8 mouse cellular contexts compared by ENCODE assay signal in genomic region chr6:38356661-38357433, GRCm38 (mm10). TPM values are rescaled to one million over a fixed set of nuclear protein-coding genes. Genes with fewer than 3 reads are reported as not detected.
DNase-seq lines count a peak whose midpoint lies in the region; ATAC-seq and TF ChIP-seq lines count a peak whose summit lies in the region.
"Not testable (repeated sequence)": the region's sequence is repeated elsewhere in the genome, so short reads cannot be mapped to it uniquely, and the experiment has no call there.
"Had no signal": no experiment of that assay in that cellular context is flagged by ENCODE, and none has a peak within 500 bp of the region (broad histone marks: within the 10 kb centered on the region; RNA-seq: fewer than 3 reads in every experiment).

No protein-coding gene starts in this region.

- not testable (repeated sequence) for TF ChIP-seq EP300 in CH12.LX (IDR thresholded peaks at IDR 0.05; ENCODE audit: low read length)

- peaks cover 3 to 23% of the 10 kb centered on the region in 2 experiments; a peak in 3 of 4 replicates for H3K4me1 ChIP-seq in CH12.LX (ENCODE audit: control insufficient read depth in 1 of 2, insufficient read depth in 2 of 2)
- H3K4me1 ChIP-seq in liver, embryonic 16.5 days (ENCODE audit: control insufficient read depth, low read depth, low read length): peaks cover 47% of the 10 kb centered on the region
- H3K4me1 ChIP-seq in lung, embryonic 16.5 days (replicated peaks; ENCODE audit: control insufficient read depth, insufficient read depth, low read length): peaks cover 12% of the 10 kb centered on the region

- not testable (repeated sequence) for H3K4me2 ChIP-seq in CH12.LX (ENCODE audit: insufficient read depth, low read depth, poor library complexity, severe bottlenecking); liver, embryonic 16.5 days (ENCODE audit: low read depth, low read length); lung, embryonic 16.5 days (ENCODE audit: low read depth, low read length)

- not testable (repeated sequence) for TF ChIP-seq CTCF in CH12.LX (conservative IDR thresholded peaks at IDR 0.05 in 1 of 2, IDR thresholded peaks at IDR 0.05 in 1 of 2; ENCODE audit: low read depth in 2 of 2, low read length in 2 of 2)

- H3K9ac ChIP-seq in CH12.LX (ENCODE audit: insufficient read depth, low read depth); liver, embryonic 16.5 days (ENCODE audit: low read depth, low read length); lung, embryonic 16.5 days (ENCODE audit: low read length): not testable (repeated sequence)

- not testable (repeated sequence) for TF ChIP-seq RAD21 in CH12.LX (IDR thresholded peaks at IDR 0.05; ENCODE audit: low read depth, low read length)

- DNase-seq in CH12.LX (ENCODE audit: extremely low read depth): not testable (repeated sequence)
- peak; percentile 83 for DNase-seq in heart, adult 11 months
- peak; percentile 35 for DNase-seq in induced T-regulatory cell, adult 2 months (ENCODE audit: low read depth)
- peak; percentile 66 for DNase-seq in lung, postnatal 25 days (ENCODE audit: low spot score)
- DNase-seq in retina, embryonic 14.5 days (ENCODE audit: low spot score): peak; percentile 7

- H3K27ac ChIP-seq in CH12.LX (ENCODE audit: insufficient read depth, low read depth); lung, embryonic 16.5 days (ENCODE audit: low read length): not testable (repeated sequence)
- H3K27ac ChIP-seq in liver, embryonic 16.5 days (ENCODE audit: low read length): 0 out of 2 replicates have a peak overlapping the region, but pooled peaks have one; percentile 28

- H3K9me3 ChIP-seq in CH12.LX (replicated peaks; ENCODE audit: low read length); liver, embryonic 16.5 days (replicated peaks; ENCODE audit: control insufficient read depth, low read length); lung, embryonic 16.5 days (ENCODE audit: control insufficient read depth, low read length): not testable (repeated sequence)

- dilution Hi-C loops in CH12.LX (cut with MboI; ENCODE audit: extremely low pct_ligation_motif_present, extremely low pct_unique_long_range_greater_than_20kb, low sequenced_read_pairs): not testable (repeated sequence)

- H3K27me3 ChIP-seq in CH12.LX (replicated peaks); liver, embryonic 16.5 days (ENCODE audit: control insufficient read depth, insufficient read depth, low read depth, low read length): not testable (repeated sequence)
- peaks cover 24% of the 10 kb centered on the region for H3K27me3 ChIP-seq in lung, embryonic 16.5 days (ENCODE audit: control insufficient read depth, insufficient read depth, low read depth, low read length)

- not testable (repeated sequence) for ATAC-seq in liver, embryonic 16.5 days (ENCODE audit: low read depth)
- peak; percentile 67 for ATAC-seq in lung, embryonic 16.5 days (ENCODE audit: low read depth)

- peaks cover 20% of the 10 kb centered on the region for H3K79me2 ChIP-seq in CH12.LX (replicated peaks; ENCODE audit: control insufficient read depth, extremely low read depth, insufficient read depth, poor library complexity, severe bottlenecking)

- WGBS in liver, embryonic 16.5 days (ENCODE audit: insufficient replicate concordance): 77% methylated on average over 15 of the region's 15 CpGs
- 61% methylated on average over 15 of the region's 15 CpGs for WGBS in lung, embryonic 16.5 days

- TF ChIP-seq POLR2A in CH12.LX (IDR thresholded peaks at IDR 0.05; ENCODE audit: low read depth, low read length): not testable (repeated sequence)

- H3K36me3 ChIP-seq in CH12.LX (replicated peaks in 1 of 2; ENCODE audit: control insufficient read depth in 1 of 2, insufficient read depth in 1 of 2, low read length in 1 of 2); liver, embryonic 16.5 days (ENCODE audit: control insufficient read depth, insufficient read depth); lung, embryonic 16.5 days (ENCODE audit: control insufficient read depth, insufficient read depth, low read length): not testable (repeated sequence)

- H3K4me3 ChIP-seq in CH12.LX (replicated peaks in 1 of 3; ENCODE audit: low read depth in 2 of 3, low read length in 2 of 3, poor library complexity in 1 of 3); liver, embryonic 16.5 days (ENCODE audit: low read depth, low read length); lung, embryonic 16.5 days (ENCODE audit: low read length): not testable (repeated sequence)

- in situ Hi-C loops in CH12.LX (cut with MboI; ENCODE audit: low pct_ligation_motif_present, low pct_unique_long_range_greater_than_20kb, low sequenced_read_pairs): not testable (repeated sequence)

TF ChIP-seq in CH12.LX, 34 proteins besides CTCF, POLR2A, EP300 and RAD21:
- peak; percentile 20; the same call in 1 of the 2 replicates for TF ChIP-seq ZNF384 (IDR thresholded peaks at IDR 0.05; ENCODE audit: low read depth, low read length)

RNA-seq across cellular contexts. Expression of gene Zc3hav1, which starts 2.4 kb away (rescaled TPM):
- total RNA-seq in CH12.LX (2012; rRNA removed) (67.2 and 68.7 TPM in 2 replicates), CH12.LX (2014; rRNA removed) (49.8 and 51.8 TPM in 2 replicates)
- 50.1 and 58.1 TPM in 2 replicates for polyA plus RNA-seq in CH12.LX (2012; ENCODE audit: insufficient read length, low read depth)
- polyA plus RNA-seq in liver, embryonic 16.5 days (2015; fragmentation: Nextera tagmentation; extraction: Ambion mirVana): 21.4 and 22.3 TPM in 2 replicates
- polyA plus RNA-seq in lung, embryonic 16.5 days (2015; fragmentation: Nextera tagmentation; extraction: Ambion mirVana): 8.0 and 11.0 TPM in 2 replicates

RNA-seq across cellular contexts. Expression of gene Ttc26, which starts 24.4 kb away (rescaled TPM):
- total RNA-seq in CH12.LX (2012; rRNA removed) (1.4 and 1.7 TPM in 2 replicates), CH12.LX (2014; rRNA removed) (1.8 TPM in 2 replicates)
- polyA plus RNA-seq in CH12.LX (2012; ENCODE audit: insufficient read length, low read depth): 2.3 TPM in 2 replicates
- polyA plus RNA-seq in liver, embryonic 16.5 days (2015; fragmentation: Nextera tagmentation; extraction: Ambion mirVana): 0.22 and 0.42 TPM in 2 replicates
- 7.9 and 8.3 TPM in 2 replicates for polyA plus RNA-seq in lung, embryonic 16.5 days (2015; fragmentation: Nextera tagmentation; extraction: Ambion mirVana)
- polyA plus RNA-seq: CD4-positive, CD25-positive, alpha-beta regulatory T cell, adult 4 months had no signal

RNA-seq across cellular contexts. Expression of gene Zc3hav1l, which starts 57.8 kb away (rescaled TPM):
- total RNA-seq in CH12.LX (2012; rRNA removed) (2.3 and 3.1 TPM in 2 replicates), CH12.LX (2014; rRNA removed) (2.8 and 2.9 TPM in 2 replicates)
- 5.1 and 6.3 TPM in 2 replicates for polyA plus RNA-seq in CH12.LX (2012; ENCODE audit: insufficient read length, low read depth)
- polyA plus RNA-seq in liver, embryonic 16.5 days (2015; fragmentation: Nextera tagmentation; extraction: Ambion mirVana): 1.1 and 1.4 TPM in 2 replicates
- polyA plus RNA-seq in lung, embryonic 16.5 days (2015; fragmentation: Nextera tagmentation; extraction: Ambion mirVana): 7.3 and 8.7 TPM in 2 replicates
